Mouse (Mus musculus) G1E (cell line): ENCODE measurements around the gene Ddx20.

ENCODE experiments used
- CTCF ChIP-seq: IDR thresholded peaks from 2 replicates; pipeline ENCODE4 v1.5.1; 2012; ENCODE audit warnings: low read depth, low read length, inconsistent platforms, mixed read lengths
- GATA1 ChIP-seq: IDR thresholded peaks from 2 replicates; pipeline ENCODE4 v1.6.1; 2012; ENCODE audit warnings: borderline replicate concordance, low read length, inconsistent platforms, mixed read lengths
- GATA2 ChIP-seq: IDR thresholded peaks from 2 replicates; pipeline ENCODE4 v1.6.1; 2012; ENCODE audit warnings: low read depth, low read length, inconsistent platforms, borderline replicate concordance
- POLR2AphosphoS5 ChIP-seq: IDR thresholded peaks from 2 replicates; pipeline ENCODE4 v1.6.1; 2012; ENCODE audit warnings: low read depth, low read length, inconsistent platforms; ENCODE audit not compliant: insufficient replicate concordance
- TAL1 ChIP-seq: conservative IDR thresholded peaks from 2 replicates; pipeline ENCODE4 v1.6.1; 2012; ENCODE audit warnings: low read depth, low read length, inconsistent platforms, mixed read lengths

GRCm38 (mm10) chr3:105632296-105632695, 55.1 kb downstream of the Ddx20 start:
- TF ChIP-seq CTCF (no peak), GATA1 (no peak), TAL1 (no peak), POLR2AphosphoS5 (no peak), GATA2 (no peak)
